Mouse (Mus musculus): ENCODE measurements at regions not wholly inside any gene's neighbourhood (a gene's known extent, or its start where the extent isn't known, plus 50 kb on each side); places are given as distances from the start of the nearest gene placed in this dataset.

DNA sequence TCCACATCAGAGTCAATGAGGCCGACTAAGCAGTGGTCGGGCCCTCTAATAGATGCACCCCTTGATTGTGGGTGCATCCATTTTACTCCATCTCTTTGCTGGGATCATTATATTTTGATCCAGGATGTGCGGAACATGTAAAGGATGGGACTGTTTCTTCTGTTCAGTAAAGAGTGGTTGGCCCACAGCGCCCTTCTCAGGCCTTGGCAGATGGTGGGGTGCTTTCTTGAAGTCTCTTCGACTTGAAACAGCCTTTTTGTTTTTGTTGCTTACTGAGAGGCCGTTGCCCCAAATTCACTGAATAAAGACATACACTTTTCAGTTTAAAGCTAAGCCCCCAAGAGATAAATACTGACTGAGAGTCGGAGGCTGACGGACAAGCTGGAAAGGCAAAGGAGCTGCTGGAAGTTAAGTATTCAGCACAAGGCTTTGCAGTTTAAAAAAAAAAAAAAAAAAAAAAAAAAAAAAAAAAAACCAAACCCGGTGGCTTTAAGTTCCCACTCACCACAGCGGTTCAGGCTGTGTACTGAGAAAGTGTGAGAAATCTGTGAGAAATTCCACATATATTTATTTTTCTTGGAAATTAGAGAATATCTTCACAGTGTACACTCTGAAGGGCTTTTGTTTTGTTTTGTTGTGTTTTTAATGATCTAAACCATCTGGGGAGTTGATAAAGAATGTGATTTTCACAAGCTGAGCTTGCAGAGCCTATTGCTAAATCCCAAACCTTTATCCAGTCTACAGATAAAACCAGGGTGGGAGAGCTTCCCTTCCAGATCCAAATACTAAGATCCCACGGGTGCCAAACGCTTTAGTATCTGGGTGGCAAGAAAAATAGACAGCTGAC lies 285.3 kb upstream of the Mpdz start:
- DNase-seq (ENCODE audit: low spot score), result peak; percentile 4

DNA sequence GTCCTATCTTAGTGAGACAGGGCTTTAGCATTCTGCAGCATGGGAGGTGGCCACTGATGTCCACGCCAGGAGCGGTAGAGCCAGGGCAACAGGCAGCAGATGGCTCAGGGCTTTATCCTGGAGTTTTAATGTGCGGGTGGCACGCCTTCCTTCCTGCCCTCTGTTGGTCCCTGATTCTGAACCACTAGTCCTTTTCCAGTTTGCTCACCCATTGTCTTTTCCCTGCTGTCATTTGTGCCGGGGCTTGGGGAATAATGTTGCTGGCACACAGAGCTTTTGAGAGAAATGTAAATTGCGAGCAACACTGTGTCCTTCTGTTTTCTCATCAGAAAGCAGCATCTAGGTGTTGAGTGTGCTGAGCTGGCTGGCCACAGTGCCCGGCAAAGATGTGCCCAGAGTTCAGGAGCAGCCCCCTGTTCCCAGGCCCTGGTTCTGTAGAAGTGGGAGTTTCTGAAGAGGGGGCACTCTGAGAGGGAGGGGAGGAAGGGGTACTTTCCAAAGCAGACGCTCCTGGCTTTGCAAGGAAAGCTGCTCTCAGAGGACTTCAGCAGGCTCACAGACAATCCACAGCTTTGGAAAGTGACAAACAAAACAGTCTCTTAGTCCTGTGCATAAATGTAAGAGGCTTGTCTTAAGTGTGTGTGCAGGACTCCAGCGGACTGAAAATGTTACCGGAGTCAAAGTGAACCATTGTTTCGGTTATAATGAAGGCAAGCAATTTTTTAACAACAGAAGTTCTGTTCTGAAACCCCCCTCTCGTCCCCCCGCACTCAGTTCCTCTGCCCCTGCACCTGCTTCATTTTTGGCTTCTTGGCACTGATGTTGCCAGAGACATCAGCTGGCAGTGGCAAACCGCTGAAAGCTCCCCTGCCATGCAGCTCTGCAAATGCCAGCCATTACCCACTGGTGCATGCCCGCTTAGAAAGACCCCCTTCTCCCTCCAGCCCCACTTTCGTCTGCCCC lies 284.4 kb upstream of the Mpdz start:
- DNase-seq (ENCODE audit: low spot score), result no peak

DNA sequence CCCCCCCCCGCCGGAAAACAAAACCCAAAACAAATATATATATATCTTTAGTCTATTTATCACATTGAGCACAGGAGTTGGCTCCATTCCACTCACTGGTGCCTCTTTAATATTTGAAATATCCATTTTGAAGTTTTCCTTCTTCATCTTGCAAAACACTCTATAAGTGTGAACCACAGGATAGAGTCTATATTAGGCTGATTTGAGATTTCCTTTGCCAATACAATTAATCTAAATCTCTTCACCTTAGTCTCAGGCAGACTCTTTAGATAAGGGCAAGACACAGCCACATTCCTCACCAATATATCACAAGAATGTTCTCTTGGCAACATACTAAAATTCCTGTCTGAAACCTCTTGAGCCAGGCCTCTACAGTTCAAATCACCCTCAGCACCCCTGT lies 282.1 kb upstream of the Mpdz start:
- no peak for DNase-seq (ENCODE audit: low spot score)

DNA sequence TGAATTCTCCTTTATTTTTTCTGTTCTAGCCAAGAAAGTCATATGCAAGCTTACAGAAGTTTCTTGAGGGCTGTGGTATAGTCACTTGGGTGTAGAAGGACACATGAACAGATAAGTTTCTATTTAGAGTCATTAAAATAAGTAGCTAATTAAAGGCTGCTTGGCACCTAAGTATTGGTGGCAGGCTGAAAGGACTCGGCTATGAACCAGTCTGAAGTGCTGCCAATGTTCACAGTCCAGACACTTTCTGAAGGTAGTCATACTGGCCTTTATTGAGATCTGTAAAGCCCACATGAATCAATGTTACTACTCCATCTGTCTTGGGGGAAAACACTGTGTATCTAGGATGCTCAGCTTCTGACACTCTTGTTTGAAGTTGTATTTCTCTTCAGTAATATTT lies 269.8 kb upstream of the Mpdz start:
- DNase-seq (ENCODE audit: low spot score), result no peak

DNA sequence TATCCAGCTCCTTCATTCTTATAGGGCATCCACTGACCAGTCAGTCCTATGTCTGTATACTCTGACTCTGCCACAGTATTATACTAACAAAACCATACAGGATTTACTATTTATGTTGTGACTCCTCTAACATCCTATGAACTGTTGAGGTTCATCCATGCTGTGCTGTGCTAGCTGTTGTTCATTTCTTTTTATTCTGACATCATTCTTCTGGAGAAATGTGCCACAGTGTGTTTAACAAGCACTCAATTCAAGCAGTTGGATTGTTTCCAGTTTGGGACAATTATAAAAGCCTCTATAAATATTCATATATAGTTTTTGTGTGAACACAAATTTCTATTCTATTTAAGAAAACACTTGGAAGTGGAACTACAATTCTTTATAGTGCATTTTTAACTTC lies 252.6 kb upstream of the Mpdz start:
- no peak for DNase-seq (ENCODE audit: low spot score)

DNA sequence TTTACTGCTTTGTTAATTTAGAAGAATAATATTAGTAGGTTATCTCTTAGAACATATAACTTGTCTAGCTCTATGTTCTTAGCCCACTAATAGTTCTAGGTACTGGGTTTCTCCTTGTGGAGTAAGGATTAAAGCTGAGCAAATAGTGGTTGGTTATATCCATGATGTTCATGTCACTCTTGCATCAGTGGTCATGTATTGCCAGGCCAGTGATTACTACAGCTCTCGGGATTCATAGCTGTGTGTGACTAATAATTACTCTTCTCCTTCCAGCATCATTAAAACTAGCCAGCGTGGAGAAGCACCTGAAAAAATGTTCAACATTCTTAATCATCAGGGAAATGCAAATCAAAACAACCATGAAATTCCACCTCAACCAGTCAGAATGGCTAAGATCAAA lies 234.6 kb upstream of the Mpdz start:
- no peak for DNase-seq (ENCODE audit: low spot score)

DNA sequence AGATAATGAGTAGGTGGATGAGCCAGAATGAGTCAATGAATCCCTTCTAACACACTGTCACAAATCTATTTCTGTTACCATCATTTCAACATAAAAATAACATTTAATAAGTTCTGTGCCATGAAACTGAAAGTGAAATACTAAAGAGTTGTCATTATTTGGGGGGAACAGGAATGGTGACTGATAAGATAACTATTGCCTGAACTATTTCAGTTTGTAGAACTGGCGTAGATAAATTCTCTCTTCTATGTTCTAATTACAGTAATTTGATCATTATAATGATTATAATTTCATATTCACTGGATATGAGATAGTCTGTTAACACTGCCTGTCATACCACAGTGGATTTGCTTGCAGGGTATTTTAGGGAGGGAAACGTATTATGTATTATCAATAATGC lies 232.3 kb upstream of the Mpdz start:
- DNase-seq (ENCODE audit: low spot score), result no peak

DNA sequence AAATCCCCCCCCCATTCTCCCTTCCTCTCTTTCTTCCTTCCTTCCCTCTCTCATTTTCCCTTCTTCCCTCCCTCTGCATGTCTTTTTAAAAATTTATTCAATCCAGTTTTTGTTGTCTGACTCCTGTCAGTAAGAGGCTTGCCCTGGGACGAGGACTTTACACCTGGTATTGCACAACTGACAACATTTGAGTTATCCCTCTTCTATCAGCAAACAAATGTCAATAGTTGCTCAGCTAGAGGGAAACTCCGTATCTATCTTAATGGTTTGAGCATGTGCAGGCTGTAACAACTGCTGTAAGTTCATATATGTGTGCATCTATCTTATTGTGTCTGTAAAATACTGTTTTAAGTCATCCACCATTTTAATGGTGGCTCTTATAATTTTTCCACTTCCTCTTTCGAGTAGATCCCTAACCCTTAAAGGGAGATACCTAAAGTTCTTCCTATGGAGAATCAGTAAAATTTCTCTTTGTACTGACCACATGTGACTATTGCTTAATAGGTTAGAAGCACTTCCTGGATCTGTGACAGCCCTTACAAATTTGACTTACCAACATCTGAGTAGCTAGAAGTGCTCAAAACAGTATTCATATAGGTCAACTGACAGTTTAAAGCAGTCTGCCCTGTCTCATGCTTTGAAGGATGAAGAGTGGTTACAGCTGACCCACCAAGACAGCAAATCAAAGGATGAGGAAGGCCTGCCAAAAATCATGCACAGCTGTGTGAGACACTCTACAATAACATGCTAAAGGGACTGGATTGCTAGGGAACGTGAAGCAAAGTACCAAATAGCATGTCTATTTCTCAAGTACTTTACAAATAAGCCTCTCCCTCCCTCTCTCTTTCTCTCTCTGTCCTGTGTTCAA lies 231.0 kb upstream of the Mpdz start:
- DNase-seq (ENCODE audit: low spot score), result no peak

DNA sequence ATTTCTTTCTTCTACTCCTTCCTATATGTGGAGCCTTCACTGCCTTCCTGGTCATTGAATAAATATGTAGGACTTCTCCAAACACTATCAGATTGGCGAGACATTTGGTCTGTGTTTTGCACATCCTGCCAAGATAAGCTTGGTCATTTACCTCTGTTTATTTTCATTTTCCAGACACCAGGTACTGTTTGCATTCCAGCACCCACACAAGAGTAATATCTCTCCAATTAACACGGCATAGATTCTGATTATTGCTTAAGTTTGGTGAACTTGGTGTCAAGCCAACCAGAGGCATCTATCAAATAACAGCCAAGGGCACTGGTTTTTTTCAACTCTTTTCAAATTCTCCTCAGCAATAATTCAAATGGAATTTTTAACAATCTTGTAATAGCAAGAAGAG lies 229.4 kb upstream of the Mpdz start:
- no peak for DNase-seq (ENCODE audit: low spot score)

DNA sequence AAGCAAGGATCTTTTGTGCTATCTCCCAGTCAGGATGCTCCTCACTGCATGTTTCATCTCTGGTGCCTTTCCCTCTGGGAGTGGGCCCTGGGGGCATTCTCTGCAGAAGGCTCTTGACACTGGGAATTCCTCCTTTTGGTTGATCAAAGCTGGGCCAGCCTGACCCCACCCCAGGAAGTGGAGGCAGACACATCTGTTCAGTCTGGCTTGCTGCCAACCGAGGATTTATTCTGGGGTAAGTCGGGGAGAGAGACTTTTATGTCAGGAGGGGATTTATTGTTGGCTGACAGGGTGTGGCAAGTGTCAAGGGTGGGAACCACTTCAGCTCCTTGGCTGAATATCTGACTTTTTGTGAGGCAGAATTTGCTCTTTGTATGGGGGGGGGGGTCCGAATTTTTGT lies 226.6 kb upstream of the Mpdz start:
- DNase-seq (ENCODE audit: low spot score), result peak; percentile 70

DNA sequence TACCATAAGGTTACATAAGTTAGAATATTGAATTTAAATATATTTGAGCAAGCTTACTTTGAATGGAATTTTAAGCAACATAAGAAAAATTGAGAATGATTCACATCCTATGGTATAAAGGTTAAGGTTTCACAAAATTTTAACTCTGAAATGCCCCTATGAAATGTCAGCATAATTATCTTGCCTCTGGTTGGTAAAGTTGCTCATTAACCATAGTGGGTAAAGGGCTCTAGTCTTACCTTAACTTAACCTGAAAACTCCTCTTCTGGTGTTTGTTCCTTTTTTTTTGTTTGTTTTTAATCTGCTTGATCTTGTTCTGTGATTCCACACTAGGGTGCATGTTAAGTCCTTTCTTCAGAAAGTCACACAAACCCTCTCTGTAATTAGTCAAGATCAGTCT lies 218.5 kb upstream of the Mpdz start:
- DNase-seq (ENCODE audit: low spot score), result no peak

DNA sequence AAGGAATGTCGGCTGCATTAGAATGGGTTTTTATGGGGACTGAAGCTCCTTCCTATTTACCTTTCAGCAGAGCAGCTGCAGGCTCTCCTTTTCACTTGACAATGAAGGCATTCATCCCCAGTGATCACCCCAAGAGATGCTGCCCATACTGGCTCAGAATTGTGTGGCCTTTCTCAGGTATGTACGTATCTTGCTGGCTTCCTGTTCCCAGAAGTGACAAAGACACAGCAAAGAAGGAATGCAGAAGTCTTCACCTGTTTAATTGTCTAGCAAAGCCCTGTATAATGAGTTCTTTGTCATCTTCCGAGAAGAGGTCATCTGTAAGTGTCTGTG lies 185.8 kb upstream of the Mpdz start:
- DNase-seq (ENCODE audit: low spot score), result peak; percentile 5

DNA sequence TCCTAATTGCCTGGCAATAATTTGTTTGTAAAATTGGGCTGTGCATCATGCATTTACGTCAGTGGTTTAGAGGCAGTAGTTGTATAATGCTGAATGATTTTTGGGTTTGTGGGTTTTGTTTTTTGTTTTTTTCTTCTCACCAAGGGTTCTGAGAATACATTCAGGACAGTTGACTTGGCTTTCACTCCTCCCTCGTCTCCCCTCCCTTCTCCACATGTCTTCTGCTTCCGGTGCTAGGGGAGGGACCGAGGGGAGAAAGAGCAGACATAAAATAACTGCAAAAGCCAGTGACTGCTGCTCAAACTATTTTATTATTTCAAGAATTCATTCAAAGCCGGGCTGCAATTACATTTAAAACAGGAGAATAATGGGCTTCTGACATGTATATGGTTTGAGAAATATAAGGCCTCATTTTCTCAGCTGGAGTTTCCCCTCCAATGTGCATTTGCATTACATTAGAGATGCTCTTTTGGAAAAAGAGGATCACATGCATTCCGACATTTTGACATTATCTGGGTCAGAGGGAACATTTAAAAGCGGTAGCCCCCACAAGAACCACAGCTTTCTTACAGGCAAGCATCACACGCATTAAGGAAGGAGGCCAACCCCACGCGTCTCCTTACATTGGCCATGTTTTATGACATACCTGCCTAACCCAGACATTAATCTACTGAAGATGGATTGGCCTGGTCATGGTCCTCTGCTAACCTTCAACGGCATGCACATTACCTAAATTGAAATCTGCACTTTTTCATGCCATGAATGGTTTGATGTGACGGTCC lies 185.3 kb upstream of the Mpdz start:
- DNase-seq (ENCODE audit: low spot score), result no peak

DNA sequence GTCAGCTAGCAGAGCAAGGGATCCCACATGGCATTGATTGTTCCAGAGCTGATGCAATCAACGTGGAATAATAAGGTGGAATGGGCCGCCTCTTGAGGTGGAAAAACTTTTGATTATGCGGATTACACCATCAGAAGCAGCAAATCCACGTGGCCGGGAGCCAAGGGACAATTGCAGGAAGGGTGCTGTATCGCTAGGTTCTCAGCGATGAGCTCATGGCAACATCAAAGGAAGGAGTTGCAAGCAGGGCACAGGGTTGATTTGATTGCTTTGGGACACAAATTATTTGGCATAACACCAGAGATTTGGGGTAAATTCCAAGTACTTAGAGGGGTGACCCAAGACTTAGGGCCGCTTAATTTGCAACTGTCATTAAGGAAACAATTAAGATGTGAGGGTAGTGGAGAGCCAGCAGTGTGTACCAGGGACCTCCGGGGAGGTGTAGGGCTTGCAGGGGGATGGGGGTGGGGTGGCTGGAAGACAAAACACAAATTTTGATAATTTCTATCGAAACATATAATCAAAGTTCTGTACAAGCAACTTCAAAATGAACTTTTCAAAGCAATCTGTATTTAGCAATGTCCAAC lies 182.8 kb upstream of the Mpdz start:
- peak; percentile 24 for DNase-seq (ENCODE audit: low spot score)

DNA sequence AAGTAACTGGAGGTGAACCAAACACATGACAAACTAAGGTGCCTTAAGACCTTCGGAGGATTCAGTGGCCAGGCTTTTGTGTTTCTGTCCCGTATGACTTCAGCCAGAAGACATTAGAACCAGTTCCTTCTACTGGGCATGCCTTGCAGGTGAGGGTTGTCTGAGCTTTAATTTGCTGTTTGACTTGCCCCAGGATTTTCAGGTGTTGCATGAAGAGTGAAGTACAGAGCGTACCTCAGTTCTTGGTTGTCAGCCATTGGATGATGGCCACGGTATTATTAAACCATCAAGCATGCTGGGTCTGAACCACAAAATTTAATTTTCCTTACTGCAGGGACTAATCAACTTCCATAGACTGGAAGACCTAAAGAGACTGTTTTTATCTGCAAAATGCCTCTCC lies 181.5 kb upstream of the Mpdz start:
- DNase-seq (ENCODE audit: low spot score), result no peak

DNA sequence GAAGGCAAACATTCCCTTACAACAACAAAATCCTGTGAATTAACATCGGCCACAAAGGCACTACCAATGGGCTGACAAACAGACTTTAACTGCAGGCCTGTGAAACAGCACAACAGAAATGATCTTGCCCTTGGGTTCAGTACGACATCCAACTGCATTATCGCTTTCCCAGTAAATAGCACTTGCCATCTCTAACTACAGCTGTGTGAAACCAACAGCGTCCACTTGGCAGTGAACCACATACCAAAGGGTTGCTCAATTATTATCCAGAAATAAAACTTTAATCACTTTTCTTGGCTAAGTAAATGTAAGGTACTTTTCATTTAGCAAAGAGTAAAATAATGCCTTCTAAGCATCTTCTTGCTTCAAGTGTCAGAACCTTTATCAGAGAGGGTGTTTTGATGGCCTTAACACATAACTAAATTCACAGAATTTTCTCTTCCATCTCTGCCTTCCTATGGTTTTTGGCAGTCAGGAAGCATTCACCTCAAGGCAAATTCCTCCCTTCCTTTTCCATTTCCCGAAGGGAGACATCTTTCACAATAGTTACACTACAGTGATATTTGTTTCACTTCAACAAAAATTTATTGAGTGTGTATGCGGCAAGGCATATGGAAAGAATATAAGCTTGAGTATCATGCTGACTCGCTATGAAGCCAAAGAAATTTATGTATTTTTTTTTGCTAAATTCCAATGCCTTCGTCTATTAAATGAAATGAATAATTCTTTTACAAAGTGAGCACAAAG lies 178.9 kb upstream of the Mpdz start:
- DNase-seq (ENCODE audit: low spot score), result no peak

DNA sequence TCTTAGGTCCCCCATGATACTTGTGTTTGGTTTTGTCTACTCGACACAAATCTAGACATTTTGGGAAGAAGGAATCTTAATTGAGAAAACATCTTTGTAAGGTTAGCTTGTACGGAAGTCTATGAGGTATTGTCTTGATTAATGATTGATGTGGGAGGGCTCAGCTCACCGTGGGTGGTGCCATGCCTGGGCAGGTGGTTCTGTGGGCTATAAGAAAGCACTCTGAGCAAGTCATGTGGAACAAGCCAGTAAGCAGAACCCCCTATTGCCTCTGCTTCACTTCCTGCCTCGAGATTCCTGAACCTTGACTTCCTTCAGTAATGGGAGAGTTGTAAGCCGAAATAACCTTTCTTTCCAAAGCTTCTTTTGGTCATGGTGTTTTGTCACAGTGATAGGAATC lies 174.6 kb upstream of the Mpdz start:
- no peak for DNase-seq (ENCODE audit: low spot score)

DNA sequence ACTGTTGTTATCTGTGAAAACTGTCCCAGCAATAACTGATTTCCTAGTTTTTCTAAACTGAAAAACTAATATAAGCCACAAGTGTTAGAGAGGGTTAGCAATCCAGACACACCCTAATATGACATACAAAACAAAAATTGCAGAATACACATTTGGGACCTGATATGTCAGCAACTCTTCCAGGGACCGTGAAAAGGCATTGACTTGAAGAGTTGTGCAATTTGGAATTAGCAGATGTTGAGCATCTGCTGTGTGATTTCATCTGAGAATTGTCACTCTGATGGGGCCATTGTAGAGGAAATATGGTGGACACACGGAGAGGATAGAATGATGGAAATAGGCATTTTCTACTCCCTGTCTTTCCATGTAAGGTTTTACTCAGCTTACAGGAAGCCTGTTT lies 168.6 kb upstream of the Mpdz start:
- no peak for DNase-seq (ENCODE audit: low spot score)

DNA sequence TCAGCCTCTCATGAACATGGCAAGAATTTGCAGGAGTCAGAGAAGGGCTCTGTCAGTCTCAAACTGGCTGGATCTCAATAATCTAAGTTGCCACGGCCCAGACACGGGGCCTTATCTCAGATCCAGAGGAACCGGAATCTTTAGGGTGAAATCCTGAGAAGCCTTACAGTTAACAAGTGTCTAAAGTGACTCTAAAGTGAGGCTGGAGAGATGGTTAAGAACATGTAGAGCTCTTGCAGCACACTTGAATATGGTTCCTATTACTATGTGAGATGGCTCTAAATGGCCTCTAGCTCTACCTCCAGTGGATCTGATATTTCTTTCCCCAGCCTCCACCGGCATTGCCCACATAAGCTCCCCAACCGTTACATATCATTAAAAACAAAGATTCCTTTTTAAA lies 157.8 kb upstream of the Mpdz start:
- DNase-seq (ENCODE audit: low spot score), result no peak

DNA sequence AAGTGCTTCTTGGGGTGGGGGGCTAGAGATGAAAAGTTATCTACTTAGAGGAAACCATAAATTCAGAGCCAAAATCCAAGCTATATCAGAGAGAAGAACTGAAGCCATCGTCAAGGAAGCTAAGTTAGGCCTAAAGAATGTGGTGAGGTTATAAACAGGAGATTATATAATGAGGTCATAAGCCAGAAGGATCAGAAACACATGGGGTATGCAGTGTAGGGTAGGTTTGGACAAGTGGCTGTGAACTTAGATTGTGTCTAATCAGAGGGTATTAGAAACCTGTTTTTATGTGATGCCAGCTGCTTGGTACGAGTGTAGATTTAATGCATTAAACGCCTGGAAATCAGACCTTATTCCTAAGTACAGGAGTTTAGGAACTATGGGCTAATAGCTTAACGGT lies 154.8 kb upstream of the Mpdz start:
- no peak for DNase-seq (ENCODE audit: low spot score)

Data from embryo, embryonic 10 days (tissue).